Mouse (Mus musculus): ENCODE measurements around the gene Zfp112.

DNA sequence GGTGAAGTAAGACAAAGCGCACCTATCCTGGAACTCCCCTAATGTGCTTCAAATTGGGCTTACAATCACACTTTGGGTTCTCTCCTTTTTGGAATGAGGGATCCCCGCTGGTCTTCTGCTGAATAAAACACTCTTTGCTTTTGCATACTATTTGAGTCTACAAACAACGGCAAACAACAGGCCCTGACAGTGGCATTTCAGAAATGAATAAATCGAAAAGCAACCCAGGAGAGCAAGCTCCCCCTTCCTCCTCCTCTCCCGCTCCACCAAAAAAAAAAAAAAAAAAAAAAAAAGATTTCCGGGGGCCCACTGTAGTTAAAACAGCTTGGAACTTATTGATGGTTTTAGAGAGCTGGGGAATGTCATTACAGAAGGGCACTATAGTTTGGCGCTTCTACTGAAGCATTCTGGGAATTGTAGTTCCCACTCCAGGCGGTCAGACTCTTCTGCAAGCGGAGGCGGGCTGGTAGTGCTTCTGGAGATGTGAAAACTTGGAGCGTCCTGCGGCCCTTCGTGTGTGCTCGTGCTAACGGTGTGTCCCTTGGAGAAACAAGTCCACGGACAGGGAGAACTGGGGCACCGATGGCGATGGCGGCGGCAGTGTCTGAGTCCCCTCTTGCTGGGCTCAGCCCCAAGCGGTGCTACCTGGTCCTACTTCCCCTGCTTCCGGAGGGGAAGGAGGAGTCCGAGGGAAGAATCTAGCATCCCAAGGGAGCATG lies 62.7 kb downstream of the Zfp112 start, which contains the start of gene Zfp114:
- TF ChIP-seq CTCF (IDR thresholded peaks at IDR 0.05; ENCODE audit: low read depth, low read length), result no peak
- TF ChIP-seq TAL1 (conservative IDR thresholded peaks at IDR 0.05; ENCODE audit: low read depth, low read length), result no peak
- TF ChIP-seq GATA2 (IDR thresholded peaks at IDR 0.05; ENCODE audit: borderline replicate concordance, low read depth, low read length), result no peak
- no peak for TF ChIP-seq POLR2AphosphoS5 (IDR thresholded peaks at IDR 0.05; ENCODE audit: insufficient replicate concordance, low read depth, low read length)
- no peak for TF ChIP-seq GATA1 (IDR thresholded peaks at IDR 0.05; ENCODE audit: borderline replicate concordance, low read length)

Measured in G1E (cell line).